Mouse (Mus musculus) adrenal gland, adult 8-10 months (tissue): Measurements from ENCODE around the gene 0610030E20Rik. TPM values are rescaled to one million over a fixed set of nuclear protein-coding genes. Genes with fewer than 3 reads are reported as not detected.

Experiments
- DNase-seq: peaks from one replicate; pipeline ENCODE4 v3.0.0; 2022
- total RNA-seq, 4 experiments: library from RNA; stranded (reverse); gene quantifications; 2 replicates each; pipeline ENCODE4 v1.2.4; 2022

Gene 0610030E20Rik
- total RNA-seq, result 10 to 100 TPM; 23.9 to 36.8 (median 29.1) TPM

GRCm38 (mm10) chr6:72347166-72347941 is at the start of gene 0610030E20Rik:
Gene 0610030E20Rik, plus strand, starts transcription at chr6:72347317.
- peak; percentile 73 for DNase-seq

- no peak for DNase-seq
Observed at GRCm38 (mm10) chr6:72297825-72298224, 49.3 kb upstream of the 0610030E20Rik start.

GRCm38 (mm10) chr6:72302349-72302925 is 44.7 kb upstream of the 0610030E20Rik start:
- DNase-seq, result no peak

- DNase-seq, result no peak
Observed at GRCm38 (mm10) chr6:72303510-72303909, 43.6 kb upstream of the 0610030E20Rik start.

GRCm38 (mm10) chr6:72312198-72312597 is 34.9 kb upstream of the 0610030E20Rik start:
- DNase-seq, result no peak

GRCm38 (mm10) chr6:72313124-72313867 is 33.8 kb upstream of the 0610030E20Rik start:
- no peak for DNase-seq

GRCm38 (mm10) chr6:72315384-72315783 is 31.7 kb upstream of the 0610030E20Rik start:
- no peak for DNase-seq

GRCm38 (mm10) chr6:72316044-72316443 is 31.1 kb upstream of the 0610030E20Rik start:
- no peak for DNase-seq

GRCm38 (mm10) chr6:72318440-72318839 is 28.7 kb upstream of the 0610030E20Rik start:
- no peak for DNase-seq

GRCm38 (mm10) chr6:72319019-72319418 is 28.1 kb upstream of the 0610030E20Rik start:
- DNase-seq, result no peak

GRCm38 (mm10) chr6:72322936-72323335 is 24.2 kb upstream of the 0610030E20Rik start:
- DNase-seq, result no peak

- DNase-seq, result no peak
Observed at GRCm38 (mm10) chr6:72323786-72324508, 23.2 kb upstream of the 0610030E20Rik start.

- no peak for DNase-seq
Observed at GRCm38 (mm10) chr6:72326274-72326673, 20.8 kb upstream of the 0610030E20Rik start.

- no peak for DNase-seq
Observed at GRCm38 (mm10) chr6:72329019-72329418, 18.1 kb upstream of the 0610030E20Rik start.

GRCm38 (mm10) chr6:72330133-72330532 is 17.0 kb upstream of the 0610030E20Rik start:
- no peak for DNase-seq

GRCm38 (mm10) chr6:72333111-72333510 is 14.0 kb upstream of the 0610030E20Rik start:
- no peak for DNase-seq

GRCm38 (mm10) chr6:72340481-72340880 is 6.6 kb upstream of the 0610030E20Rik start:
- no peak for DNase-seq

- no peak for DNase-seq
Observed at GRCm38 (mm10) chr6:72344396-72345073, 2.6 kb upstream of the 0610030E20Rik start.

- peak; percentile 90 for DNase-seq
Observed at GRCm38 (mm10) chr6:72345074-72345567, 2.0 kb upstream of the 0610030E20Rik start, which contains the start of gene Usp39. Gene Usp39, minus strand, starts transcription at chr6:72345184.

- no peak for DNase-seq
Observed at GRCm38 (mm10) chr6:72345633-72346032, 1.5 kb upstream of the 0610030E20Rik start.

GRCm38 (mm10) chr6:72346261-72346660 is 856 bp upstream of the 0610030E20Rik start:
- DNase-seq, result no peak

GRCm38 (mm10) chr6:72348411-72348810 is 1.3 kb downstream of the 0610030E20Rik start:
- DNase-seq, result no peak
